Mouse (Mus musculus) kidney, adult 2 months (tissue): ENCODE results near the gene Zfp446. TPM values are rescaled to one million over a fixed set of nuclear protein-coding genes. Genes with fewer than 3 reads are reported as not detected.

Source experiments
- DNase-seq: peaks from one replicate; pipeline ENCODE4 v3.0.0; 2021
- H3K27ac ChIP-seq: fragments of 200-500 bp; 2 replicates; pipeline ENCODE4 v1.5.1; 2012; ENCODE audit warnings: low read depth, low read length, control low read depth, inconsistent platforms; ENCODE audit not compliant: insufficient read depth
- H3K27me3 ChIP-seq: fragments of 200-500 bp; replicated peaks from 2 replicates; pipeline ENCODE4 v1.6.1; 2012; ENCODE audit warnings: mild to moderate bottlenecking, moderate library complexity, low read length, inconsistent platforms; ENCODE audit not compliant: control insufficient read depth, insufficient read depth
- H3K36me3 ChIP-seq: fragments of 200-500 bp; 2 replicates; pipeline ENCODE4 v1.6.1; 2012; ENCODE audit warnings: mild to moderate bottlenecking, moderate library complexity, low read length, inconsistent platforms; ENCODE audit not compliant: control insufficient read depth, insufficient read depth
- H3K4me1 ChIP-seq: fragments of 200-500 bp; 2 replicates; pipeline ENCODE4 v1.6.1; 2011; ENCODE audit warnings: low read length; ENCODE audit not compliant: control insufficient read depth, insufficient read depth
- H3K4me3 ChIP-seq: fragments of 200-500 bp; 2 replicates; pipeline ENCODE4 v1.5.1; 2011; ENCODE audit warnings: mild to moderate bottlenecking, low read depth, low read length, control low read depth; ENCODE audit not compliant: insufficient read depth
- CTCF ChIP-seq: fragments of 200-500 bp; conservative IDR thresholded peaks from 2 replicates; pipeline ENCODE4 v1.5.1; 2011; ENCODE audit warnings: low read depth, mild to moderate bottlenecking, control low read depth, low read length, moderate library complexity, mixed read lengths; ENCODE audit not compliant: insufficient read depth, insufficient read length
- POLR2A ChIP-seq: fragments of 200-500 bp; IDR thresholded peaks from one replicate; pipeline ENCODE4 v1.6.1; 2011; ENCODE audit warnings: low read depth, low read length, control low read depth
- WGBS: fragments of 180-500 bp; shearing (Covaris S2); methylation state at CpG from one replicate; pipeline ENCODE4 v1.1.7; 2018; 5-methylcytosine and 5-hydroxymethylcytosine counted together
- polyA plus RNA-seq: library from polyadenylated mRNA; depleted of rRNA; stranded (reverse); fragments of >200 nt; gene quantifications from 2 replicates; pipeline ENCODE4 v1.2.3, GENCODE M21; 2012; rRNA removed

Gene Zfp446
- polyA plus RNA-seq, 1 experiment = 5.4 TPM

DNA sequence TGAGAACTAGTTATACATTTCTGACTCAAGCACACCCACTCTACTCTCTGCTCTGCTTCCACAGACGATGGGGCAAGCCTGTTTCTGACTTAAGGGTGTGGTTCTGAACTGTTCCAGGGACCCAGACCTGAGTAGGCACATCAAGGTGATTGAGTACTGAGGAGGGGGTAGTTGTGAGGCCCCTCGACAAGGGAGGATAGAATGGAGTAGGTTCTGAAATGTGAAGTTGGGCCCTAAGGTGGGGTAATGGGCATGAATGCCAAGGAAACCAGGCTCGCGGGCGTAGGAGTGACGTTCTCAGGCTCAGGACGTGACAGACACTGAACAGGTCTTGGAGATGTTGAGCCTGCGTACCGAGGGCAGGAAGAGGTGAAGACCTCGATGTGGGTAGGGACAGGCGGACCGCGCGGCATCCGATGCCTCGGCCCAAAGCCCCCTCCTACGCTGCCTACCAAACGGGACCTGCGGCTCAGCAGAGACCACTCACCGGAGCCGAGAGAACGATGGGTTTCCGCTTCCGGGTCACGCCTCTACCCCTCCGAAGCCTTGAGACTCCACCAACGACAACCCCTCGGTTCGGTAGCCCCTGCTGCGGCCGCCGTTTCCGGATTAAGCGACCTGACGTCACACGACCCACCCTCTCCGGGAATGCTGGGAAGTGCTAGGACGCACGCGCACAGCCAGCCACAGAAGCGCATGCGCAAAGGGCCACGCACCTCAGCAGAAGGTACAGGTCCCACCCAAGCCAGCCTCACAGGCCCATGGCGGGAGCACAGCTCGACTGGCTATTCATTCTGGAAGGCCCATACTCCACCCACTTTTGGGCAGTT lies 56.7 kb downstream of the Zfp446 start, which contains the start of gene Chmp2a:
Gene Chmp2a (minus strand): TSS at position 660 of the 830 bp plus-strand sequence.
- DNase-seq = peak; percentile 98
- no peaks in the 10 kb centered on the region for H3K27me3 ChIP-seq
- H3K27ac ChIP-seq = peak within 1 kb of the TSS; percentile 90
- WGBS = under 1% methylated on average over 45 of the region's 45 CpGs
- H3K36me3 ChIP-seq = no peaks in the 10 kb centered on the region; the same call in 1 of the 2 replicates
- peak within 1 kb of the TSS; percentile 91 for H3K4me3 ChIP-seq
- no peak for TF ChIP-seq CTCF
- TF ChIP-seq POLR2A = peak; percentile 82
- H3K4me1 ChIP-seq = peaks cover 20% of the 10 kb centered on the region; the same call in 1 of the 2 replicates

Other genes with a start within 250 kb of the Zfp446 start
- not detected in 2 replicates for gene Vmn2r56, start 242.8 kb upstream of the Zfp446 start, polyA plus RNA-seq
- gene Zscan18, start 174.2 kb upstream of the Zfp446 start, polyA plus RNA-seq = 0.59 and 0.88 TPM in 2 replicates
- 1.1 and 1.7 TPM in 2 replicates for gene Zfp329, start 159.0 kb upstream of the Zfp446 start, polyA plus RNA-seq
- gene Zfp110, start 143.1 kb upstream of the Zfp446 start, polyA plus RNA-seq = 7.7 and 9.4 TPM in 2 replicates
- 1.3 and 1.4 TPM in 2 replicates for gene Zfp128, start 96.7 kb upstream of the Zfp446 start, polyA plus RNA-seq
- 11.6 and 12.5 TPM in 2 replicates for gene Zscan22, start 80.0 kb upstream of the Zfp446 start, polyA plus RNA-seq
- 1,384 and 1,441 TPM in 2 replicates for gene Rps5, start 55.6 kb upstream of the Zfp446 start, polyA plus RNA-seq
- 0.08 and 0.11 TPM in 2 replicates for gene Rnf225, start 50.4 kb upstream of the Zfp446 start, polyA plus RNA-seq
- gene Zfp324, start 12.0 kb upstream of the Zfp446 start, polyA plus RNA-seq = 4.8 and 5.9 TPM in 2 replicates
- gene Slc27a5, start 20.3 kb downstream of the Zfp446 start, polyA plus RNA-seq = 0.56 and 0.69 TPM in 2 replicates
- 186 and 191 TPM in 2 replicates for gene Trim28, start 21.3 kb downstream of the Zfp446 start, polyA plus RNA-seq
- 14.1 and 15.0 TPM in 2 replicates for gene Zbtb45, start 32.2 kb downstream of the Zfp446 start, polyA plus RNA-seq
- gene Chmp2a, start 57.0 kb downstream of the Zfp446 start, polyA plus RNA-seq = 103 and 134 TPM in 2 replicates
- 231 and 249 TPM in 2 replicates for gene Ube2m, start 60.4 kb downstream of the Zfp446 start, polyA plus RNA-seq
- gene Mzf1, start 76.9 kb downstream of the Zfp446 start, polyA plus RNA-seq = 1.3 and 1.8 TPM in 2 replicates
- gene Vmn1r85, start 117.3 kb downstream of the Zfp446 start, polyA plus RNA-seq = not detected in 2 replicates
- not detected in 2 replicates for gene Vmn1r86, start 142.1 kb downstream of the Zfp446 start, polyA plus RNA-seq
- gene Vmn1r87, start 162.3 kb downstream of the Zfp446 start, polyA plus RNA-seq = not detected in 2 replicates
- not detected in 2 replicates for gene Vmn1r88, start 181.7 kb downstream of the Zfp446 start, polyA plus RNA-seq
- gene Vmn1r89, start 235.2 kb downstream of the Zfp446 start, polyA plus RNA-seq = not detected in 2 replicates